Mouse (Mus musculus) bone marrow macrophage, adult 2 months (primary cell): ENCODE measurements at regions not wholly inside any gene's neighbourhood (a gene's known extent, or its start where the extent isn't known, plus 50 kb on each side); places are given as distances from the start of the nearest gene placed in this dataset.

Source experiments
- H3K27ac ChIP-seq: 2 replicates; pipeline ENCODE4 v1.5.1; 2012; ENCODE audit warnings: low read depth, low read length; ENCODE audit not compliant: insufficient read depth
- H3K4me1 ChIP-seq: 2 replicates; pipeline ENCODE4 v1.6.1; 2012; ENCODE audit warnings: low read length; ENCODE audit not compliant: control insufficient read depth, insufficient read depth
- H3K4me3 ChIP-seq: 2 replicates; pipeline ENCODE4 v1.5.1; 2012; ENCODE audit warnings: mild to moderate bottlenecking, low read length, moderate library complexity; ENCODE audit not compliant: insufficient read depth
- CTCF ChIP-seq: IDR thresholded peaks from 2 replicates; pipeline ENCODE4 v1.5.1; 2012; ENCODE audit warnings: low read depth, mild to moderate bottlenecking, low read length, moderate library complexity
- POLR2A ChIP-seq: IDR thresholded peaks from 2 replicates; pipeline ENCODE4 v1.6.1; 2012; ENCODE audit warnings: mild to moderate bottlenecking, low read depth, low read length, borderline replicate concordance

DNA sequence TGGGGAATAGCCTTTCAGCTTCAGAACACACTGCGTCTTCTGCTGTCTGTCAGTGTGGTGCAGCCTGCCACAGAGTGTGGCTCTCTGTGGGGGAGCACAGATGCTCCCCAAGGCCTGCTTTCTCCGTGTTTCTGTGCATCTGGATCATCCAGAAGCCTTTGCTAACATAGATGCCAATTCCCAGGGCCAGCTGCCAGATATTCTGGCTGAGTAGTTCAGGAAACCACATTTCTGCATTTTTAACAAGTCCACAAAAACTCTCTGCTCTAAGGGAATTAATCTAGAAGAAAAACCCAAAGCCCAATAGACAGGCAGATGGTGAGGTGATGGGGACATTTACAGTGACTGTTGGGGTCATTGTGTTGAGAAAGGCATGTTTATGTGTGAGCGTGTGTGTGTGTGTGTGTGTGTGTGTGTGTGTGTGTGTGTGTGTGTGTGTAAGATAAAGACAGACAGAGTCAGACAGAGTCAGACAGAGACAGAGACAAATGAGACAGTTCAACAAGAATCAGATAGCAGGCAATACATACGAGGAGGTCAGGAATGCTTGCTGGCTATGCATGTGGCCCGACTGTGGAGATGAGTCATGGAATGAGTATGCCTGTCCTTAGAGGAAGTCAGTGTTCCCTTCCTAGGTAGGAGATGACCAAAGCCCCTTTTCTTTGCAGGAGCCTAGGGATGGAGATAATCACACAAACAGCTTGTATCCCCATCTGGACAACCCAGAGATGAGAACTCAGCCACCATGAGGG, 176.3 kb upstream of the Spaca1 start:
- TF ChIP-seq POLR2A (no peak), CTCF (no peak)
- no peak overlapping the region for H3K27ac ChIP-seq
- no peak overlapping the region for H3K4me3 ChIP-seq

DNA sequence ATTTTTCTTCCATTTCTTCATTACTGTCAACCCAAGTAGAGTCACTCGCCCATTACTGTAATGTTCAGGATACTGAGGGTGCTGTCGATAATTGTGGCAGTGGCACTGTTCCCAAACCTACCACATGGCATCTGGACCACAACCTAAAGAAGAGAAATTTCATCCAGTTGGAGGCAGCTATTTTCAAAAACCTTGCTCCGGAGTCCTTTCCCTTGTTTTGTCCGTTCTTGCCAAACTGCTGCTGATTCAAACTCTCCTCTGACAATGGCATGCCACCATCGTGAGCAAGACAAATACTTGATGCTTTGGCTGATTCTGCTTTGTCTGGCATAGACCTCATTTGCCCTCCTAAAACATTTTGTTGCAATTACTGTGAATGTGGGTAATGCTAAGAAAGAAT, 176.9 kb upstream of the Spaca1 start:
- Histone ChIP-seq H3K4me3 (no peak overlapping the region), H3K27ac (no peak overlapping the region), H3K4me1 (no peaks in the 10 kb centered on the region)
- TF ChIP-seq CTCF (no peak), POLR2A (no peak)

More for the DNA sequence above, 176.3 kb upstream of the Spaca1 start:
- no peaks in the 10 kb centered on the region for H3K4me1 ChIP-seq

DNA sequence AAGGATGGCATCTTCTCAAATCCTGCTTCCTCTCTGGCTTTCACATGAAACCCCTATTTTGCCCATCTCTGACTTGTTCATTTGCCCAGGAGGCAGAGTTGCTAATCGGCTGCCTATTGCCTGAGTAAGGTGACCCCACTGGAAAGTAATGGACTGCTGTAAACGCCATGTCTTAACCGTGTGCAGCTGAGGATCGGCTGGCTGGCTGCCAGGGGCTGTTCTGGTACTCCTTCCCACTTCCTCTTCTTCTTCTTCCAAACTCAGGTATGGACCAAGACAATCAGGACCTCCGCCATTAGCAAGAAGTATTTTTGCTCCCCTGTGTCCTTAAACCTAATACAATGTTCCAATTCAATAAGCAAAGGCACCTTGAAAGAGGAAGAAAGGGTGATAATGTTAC, 177.6 kb upstream of the Spaca1 start:
- no peak for TF ChIP-seq CTCF
- no peak for TF ChIP-seq POLR2A
- no peak overlapping the region for H3K4me3 ChIP-seq

DNA sequence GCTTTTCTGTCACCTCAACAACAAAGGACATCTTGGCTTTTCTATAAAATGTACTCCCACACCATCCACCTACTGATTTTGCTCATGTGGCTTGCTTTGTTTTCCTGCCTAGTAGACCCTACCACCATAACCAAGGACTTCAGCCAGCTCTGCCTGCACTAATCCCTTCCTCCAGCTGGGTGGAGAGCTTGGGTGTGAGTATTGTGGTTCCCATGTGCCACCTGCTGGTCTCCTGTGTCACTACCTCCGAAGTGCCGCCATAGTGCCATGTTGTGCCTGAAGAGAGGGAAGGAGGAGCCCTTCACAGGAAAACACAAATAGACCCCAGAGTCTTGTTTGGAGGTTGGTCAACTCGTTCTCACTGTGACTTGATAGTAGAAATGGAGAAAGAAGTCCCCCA, 181.3 kb upstream of the Spaca1 start:
- Histone ChIP-seq H3K4me3 (no peak overlapping the region), H3K27ac (no peak overlapping the region), H3K4me1 (no peaks in the 10 kb centered on the region)
- no peak for TF ChIP-seq CTCF
- no peak for TF ChIP-seq POLR2A

More for the DNA sequence above, 177.6 kb upstream of the Spaca1 start:
- Histone ChIP-seq H3K27ac (no peak overlapping the region), H3K4me1 (no peaks in the 10 kb centered on the region)

DNA sequence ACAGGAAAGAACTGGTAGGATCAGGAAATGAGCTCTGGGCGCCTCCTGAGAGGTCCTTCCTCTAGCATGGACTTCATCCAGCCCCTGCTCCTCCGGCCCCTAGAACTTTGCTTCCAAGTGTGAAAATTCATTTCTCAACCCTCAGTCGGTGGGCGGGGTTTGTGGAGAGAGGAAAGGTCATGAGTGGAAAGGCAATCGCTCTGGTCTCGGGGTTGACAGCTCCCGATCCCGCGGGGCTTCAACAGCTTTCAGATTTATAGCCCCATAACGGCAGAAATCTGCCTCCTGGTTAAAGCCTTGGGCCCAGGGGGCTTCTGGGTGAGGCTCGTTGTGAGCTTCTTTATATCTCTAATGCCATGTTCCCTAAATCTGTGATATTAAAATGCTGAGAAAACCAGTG, 184.2 kb upstream of the Spaca1 start:
- TF ChIP-seq CTCF (no peak), POLR2A (no peak)
- Histone ChIP-seq H3K4me1 (no peaks in the 10 kb centered on the region), H3K4me3 (no peak overlapping the region), H3K27ac (no peak overlapping the region)

DNA sequence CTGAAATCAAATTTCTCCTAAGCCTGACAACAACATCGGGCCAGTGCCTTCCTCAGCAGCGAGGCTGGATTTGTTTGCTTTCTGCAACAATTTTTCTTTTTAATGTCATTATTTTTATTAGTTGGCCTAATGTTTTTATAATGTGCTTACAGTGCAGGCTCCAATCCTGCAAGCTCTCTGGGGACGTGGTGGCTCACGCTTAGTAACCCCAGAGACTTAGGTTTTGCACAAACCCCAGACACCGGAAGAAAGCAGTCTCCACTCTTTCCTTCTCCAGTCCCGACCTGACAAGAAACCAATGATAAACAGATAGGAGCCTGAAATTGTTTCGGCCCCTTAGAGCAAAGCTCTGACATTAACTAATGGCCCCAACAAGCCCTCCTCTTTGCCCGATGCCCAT, 184.7 kb upstream of the Spaca1 start:
- no peak overlapping the region for H3K4me3 ChIP-seq
- H3K27ac ChIP-seq = no peak overlapping the region
- TF ChIP-seq CTCF = no peak
- no peak for TF ChIP-seq POLR2A
- H3K4me1 ChIP-seq = no peaks in the 10 kb centered on the region

DNA sequence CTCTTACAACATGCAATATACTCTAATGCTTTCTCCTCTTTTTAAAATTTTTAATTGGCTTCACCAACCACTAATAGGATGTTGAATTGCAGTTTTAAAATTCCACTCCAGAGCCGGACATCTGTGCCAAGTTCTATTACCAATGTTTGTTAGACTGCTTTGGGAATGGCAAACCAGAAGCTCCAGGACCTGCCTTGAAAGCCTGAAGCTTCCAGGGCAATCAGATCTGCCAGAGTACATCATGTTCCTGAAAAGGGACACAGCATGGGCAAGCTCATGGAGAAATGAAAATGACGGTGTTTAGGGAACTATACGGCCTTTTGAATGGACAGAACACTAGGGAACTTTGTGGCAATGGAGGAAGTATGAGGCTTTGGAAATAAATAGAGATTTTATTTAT, 187.8 kb upstream of the Spaca1 start:
- Histone ChIP-seq H3K4me3 (no peak overlapping the region), H3K4me1 (no peaks in the 10 kb centered on the region), H3K27ac (no peak overlapping the region)
- no peak for TF ChIP-seq POLR2A
- TF ChIP-seq CTCF = no peak

DNA sequence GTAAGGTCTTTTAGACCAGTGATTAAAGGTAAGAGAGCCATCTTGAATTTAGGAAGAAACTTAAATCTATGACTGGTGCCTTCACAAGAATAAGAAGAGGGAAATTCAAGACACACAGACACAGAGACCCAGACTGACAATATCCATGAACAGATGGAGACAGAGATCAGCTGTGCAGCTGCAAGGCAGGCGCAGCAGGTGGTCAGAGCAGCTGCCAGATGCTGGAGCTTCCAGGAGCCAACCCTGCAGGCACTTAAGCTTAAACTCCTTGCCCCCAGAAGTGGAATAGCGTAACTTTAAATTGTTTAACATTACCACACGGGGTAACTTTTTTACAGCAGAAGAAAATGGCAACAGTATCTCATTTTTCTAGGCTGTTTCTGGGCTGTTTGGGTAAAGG, 189.6 kb upstream of the Spaca1 start:
- no peak overlapping the region for H3K27ac ChIP-seq

DNA sequence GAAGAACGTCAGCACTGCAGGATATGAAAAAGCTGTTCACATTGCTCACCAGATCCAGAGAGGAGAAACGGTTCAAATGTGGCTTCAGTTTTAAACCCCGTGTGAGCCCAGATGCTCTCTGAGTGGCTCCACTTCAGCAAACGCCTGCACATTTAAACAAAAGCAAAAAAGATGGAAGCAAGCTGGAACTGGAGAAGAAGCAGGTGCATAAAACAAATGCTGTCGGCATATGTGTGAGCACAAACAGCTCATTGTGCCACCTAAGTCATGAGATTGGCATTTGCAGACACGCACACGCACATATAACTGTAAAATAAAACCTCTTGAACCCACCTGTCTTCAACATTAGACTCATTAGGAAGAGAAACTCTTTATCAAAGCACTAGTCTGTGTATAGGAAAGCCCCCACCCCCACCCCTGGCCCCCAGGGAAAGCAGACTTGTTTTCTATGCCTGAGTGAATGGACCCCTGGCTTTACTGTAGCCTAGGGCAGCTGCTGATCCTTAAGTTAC, 191.1 kb upstream of the Spaca1 start:
- Histone ChIP-seq H3K4me1 (no peaks in the 10 kb centered on the region), H3K27ac (no peak overlapping the region), H3K4me3 (no peak overlapping the region)
- TF ChIP-seq CTCF = no peak
- no peak for TF ChIP-seq POLR2A

More for the DNA sequence above, 189.6 kb upstream of the Spaca1 start:
- H3K4me1 ChIP-seq = no peaks in the 10 kb centered on the region
- no peak overlapping the region for H3K4me3 ChIP-seq
- no peak for TF ChIP-seq POLR2A
- no peak for TF ChIP-seq CTCF

DNA sequence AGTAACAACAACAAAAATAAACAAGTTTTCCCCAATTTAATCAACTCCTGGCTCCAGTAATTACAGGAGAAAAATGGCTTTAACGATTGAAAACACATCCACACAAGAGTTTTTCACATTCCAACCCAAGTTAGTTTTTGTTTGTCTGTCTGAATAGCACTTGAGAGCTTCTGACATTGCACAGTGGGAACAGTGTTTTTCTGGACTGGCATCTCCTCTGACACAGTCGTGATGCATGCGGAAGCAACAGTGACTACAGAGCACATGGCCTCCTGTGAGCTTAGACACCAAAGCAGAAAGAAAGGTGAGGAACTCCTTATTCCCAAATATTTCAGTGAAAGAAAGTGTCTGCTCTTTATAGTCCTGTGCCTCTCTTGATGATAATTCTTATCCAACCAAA, 191.7 kb upstream of the Spaca1 start:
- Histone ChIP-seq H3K27ac (no peak overlapping the region), H3K4me1 (no peaks in the 10 kb centered on the region), H3K4me3 (no peak overlapping the region)
- TF ChIP-seq CTCF (no peak), POLR2A (no peak)
